Mouse (Mus musculus) intestine, postnatal 0 days (tissue): ENCODE measurements around the gene Sytl3. TPM values are rescaled to one million over a fixed set of nuclear protein-coding genes. Genes with fewer than 3 reads are reported as not detected.
"Not testable (repeated sequence)": the region's sequence is repeated elsewhere in the genome, so short reads cannot be mapped to it uniquely, and the experiment has no call there.

Source experiments
- ATAC-seq: fragments of 200-750 bp; cut with Nextera tagmentation; 2 replicates; pipeline ENCODE4 v1.8.0; 2017; ENCODE audit warnings: mild to moderate bottlenecking, moderate TSS enrichment, moderate library complexity
- H3K27ac ChIP-seq: fragments of 300-500 bp; sonication (generic); 2 replicates; pipeline ENCODE4 v1.5.1; 2014; ENCODE audit warnings: mild to moderate bottlenecking, low read depth, low read length, moderate library complexity
- H3K27me3 ChIP-seq: fragments of 300-500 bp; sonication (generic); replicated peaks from 2 replicates; pipeline ENCODE4 v1.6.1; 2014; ENCODE audit warnings: low read length, mixed read lengths; ENCODE audit not compliant: control insufficient read depth, insufficient read depth
- H3K36me3 ChIP-seq: fragments of 300-500 bp; sonication (generic); 2 replicates; pipeline ENCODE4 v1.6.1; 2014; ENCODE audit warnings: mild to moderate bottlenecking, moderate library complexity; ENCODE audit not compliant: control insufficient read depth, insufficient read depth
- H3K4me1 ChIP-seq: fragments of 300-500 bp; sonication (generic); replicated peaks from 2 replicates; pipeline ENCODE4 v1.6.1; 2014; ENCODE audit warnings: antibody characterized with exemption, low read length, mixed read lengths; ENCODE audit not compliant: control insufficient read depth, insufficient read depth
- H3K4me2 ChIP-seq: fragments of 300-500 bp; sonication (generic); replicated peaks from 2 replicates; pipeline ENCODE4 v1.6.1; 2014; ENCODE audit warnings: low read depth, mild to moderate bottlenecking, moderate library complexity
- H3K4me3 ChIP-seq: fragments of 300-500 bp; sonication (generic); 2 replicates; pipeline ENCODE4 v1.5.1; 2014; ENCODE audit warnings: low read depth, low read length
- H3K9ac ChIP-seq: fragments of 300-500 bp; sonication (generic); 2 replicates; pipeline ENCODE4 v1.6.1; 2014; ENCODE audit warnings: mild to moderate bottlenecking, low read depth, low read length
- H3K9me3 ChIP-seq: fragments of 300-500 bp; sonication (generic); 2 replicates; pipeline ENCODE4 v1.6.1; 2016; ENCODE audit warnings: mixed run types; ENCODE audit not compliant: control insufficient read depth
- CTCF ChIP-seq: sonication (generic); IDR thresholded peaks from 2 replicates; pipeline ENCODE4 v1.5.1; 2016; ENCODE audit warnings: low read depth, mild to moderate bottlenecking, control low read depth, antibody characterized with exemption, moderate library complexity
- WGBS: fragments of 180-500 bp; shearing (Covaris S2); extraction: QIAGEN DNeasy Blood & Tissue Kit; methylation state at CpG from one replicate; pipeline ENCODE4 v1.1.7; 2014; 5-methylcytosine and 5-hydroxymethylcytosine counted together
- polyA plus RNA-seq: library from polyadenylated mRNA; unstranded; fragments of >200 nt; fragmentation: Nextera tagmentation; extraction: Ambion mirVana; gene quantifications from 2 replicates; pipeline ENCODE4 v1.2.1, GENCODE M21; 2015

Sytl3 gene
- polyA plus RNA-seq, 1 experiment from 2014 or later: 11.0 TPM

DNA sequence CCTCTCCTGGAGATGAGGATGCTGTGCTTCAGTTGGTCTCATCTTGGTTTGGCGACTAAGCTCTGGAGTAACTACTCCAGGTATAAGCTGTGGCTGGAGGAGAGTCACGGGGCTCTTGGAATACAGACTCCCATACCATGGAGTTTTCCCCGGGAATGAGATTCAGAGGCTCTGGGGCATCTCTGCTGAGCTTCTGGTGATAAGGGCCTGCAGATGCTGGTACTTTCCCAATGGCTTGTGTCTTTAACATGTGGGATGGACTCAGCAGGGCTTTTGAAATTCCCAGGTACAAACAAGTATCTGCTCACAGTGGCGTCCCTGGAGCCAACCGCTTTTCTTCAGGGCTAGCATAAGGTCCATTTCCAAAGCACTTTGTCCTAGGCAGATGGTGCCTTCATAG, 48.5 kb downstream of the Sytl3 start:
- not testable (repeated sequence) for ATAC-seq, H3K4me2 ChIP-seq, H3K9me3 ChIP-seq, H3K4me1 ChIP-seq, H3K36me3 ChIP-seq, H3K4me3 ChIP-seq, H3K27ac ChIP-seq, H3K27me3 ChIP-seq, H3K9ac ChIP-seq
- WGBS: 92% methylated on average over 5 of the region's 5 CpGs

- not testable (repeated sequence) for ATAC-seq, H3K4me1 ChIP-seq, H3K27me3 ChIP-seq, H3K9ac ChIP-seq, H3K4me2 ChIP-seq, H3K9me3 ChIP-seq, H3K36me3 ChIP-seq, H3K27ac ChIP-seq, H3K4me3 ChIP-seq
- 67% methylated on average over 2 of the region's 2 CpGs for WGBS
Measured at GRCm38 (mm10) chr17:6708194-6708593, 49.3 kb downstream of the Sytl3 start.

DNA sequence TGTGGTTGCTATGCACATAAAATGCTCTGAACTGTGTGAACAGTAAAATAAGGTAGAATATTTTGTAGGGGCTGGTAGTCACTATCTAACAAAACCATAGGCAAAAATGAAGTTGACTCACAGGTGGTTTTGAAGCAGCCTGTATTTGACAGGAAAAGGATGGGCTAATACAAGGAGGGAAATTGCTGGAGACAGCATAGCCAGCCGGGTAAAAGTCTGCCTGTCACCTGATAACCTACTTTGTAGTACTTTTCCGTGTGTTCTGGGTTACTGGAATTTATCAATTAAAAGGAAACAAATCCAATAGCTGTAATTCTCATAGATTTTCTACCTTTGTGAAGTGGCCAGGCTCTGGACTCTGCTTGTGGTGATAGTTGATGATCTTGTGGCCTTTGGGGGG, 54.6 kb downstream of the Sytl3 start:
- H3K4me3 ChIP-seq, H3K9ac ChIP-seq, H3K27me3 ChIP-seq, H3K9me3 ChIP-seq, H3K4me2 ChIP-seq, H3K4me1 ChIP-seq, H3K36me3 ChIP-seq: not testable (repeated sequence)
- ATAC-seq: peak; percentile 56; the same call in 1 of the 2 replicates
- peak overlapping the region; percentile 64; the same call in 1 of the 2 replicates for H3K27ac ChIP-seq
- 19% methylated on average over 2 of the region's 2 CpGs for WGBS

GRCm38 (mm10) chr17:6713944-6714343, 55.1 kb downstream of the Sytl3 start:
- H3K4me1 ChIP-seq, H3K4me2 ChIP-seq, H3K36me3 ChIP-seq, H3K9ac ChIP-seq, H3K27me3 ChIP-seq, H3K4me3 ChIP-seq, H3K9me3 ChIP-seq: not testable (repeated sequence)
- peak overlapping the region; percentile 64; the same call in 1 of the 2 replicates for H3K27ac ChIP-seq
- peak; percentile 73 for ATAC-seq
- 64% methylated on average over 7 of the region's 8 CpGs for WGBS

GRCm38 (mm10) chr17:6727996-6728610, 69.2 kb downstream of the Sytl3 start:
- H3K27ac ChIP-seq: peak overlapping the region; percentile 89
- WGBS: 50% methylated on average over 12 of the region's 12 CpGs
- ATAC-seq: peak; percentile 95
- no peak overlapping the region; the same call in 1 of the 2 replicates for H3K4me2 ChIP-seq
- no peak overlapping the region for H3K9ac ChIP-seq
- H3K4me1 ChIP-seq: 0 out of 2 replicates have a peak, but pooled peaks cover 2% of the 10 kb centered on the region
- no peak for TF ChIP-seq CTCF
- H3K27me3 ChIP-seq: no peaks in the 10 kb centered on the region
- H3K36me3 ChIP-seq: no peaks in the 10 kb centered on the region
- no peaks in the 10 kb centered on the region for H3K9me3 ChIP-seq
- H3K4me3 ChIP-seq: no peak overlapping the region

DNA sequence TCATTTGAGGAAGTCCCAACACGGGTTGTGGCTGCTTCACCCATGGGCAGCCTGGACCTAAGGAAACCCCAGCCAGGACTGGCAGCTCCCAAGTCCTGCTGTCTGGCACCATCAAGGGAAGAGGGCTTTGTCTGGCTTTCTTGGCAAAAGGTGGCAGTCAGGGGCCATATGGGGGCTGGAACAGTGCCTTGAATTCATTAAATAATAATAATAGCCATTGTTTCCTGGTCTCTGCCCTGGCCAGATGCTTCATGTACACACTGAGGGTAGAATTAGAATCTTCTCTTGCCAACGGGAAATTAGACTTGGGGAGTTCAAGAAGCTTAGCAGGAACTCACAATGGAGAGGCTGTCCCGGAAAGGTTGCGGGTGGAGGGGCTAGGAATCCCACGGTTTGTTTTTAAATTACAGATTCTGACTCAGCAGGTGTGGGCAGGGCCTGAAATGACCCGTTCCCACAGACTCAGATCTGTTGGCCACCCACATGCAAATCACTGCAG, 70.4 kb downstream of the Sytl3 start:
- 0 out of 2 replicates have a peak, but pooled peaks cover 2% of the 10 kb centered on the region for H3K4me1 ChIP-seq
- 20% methylated on average over 6 of the region's 6 CpGs for WGBS
- no peaks in the 10 kb centered on the region for H3K9me3 ChIP-seq
- no peak overlapping the region for H3K4me3 ChIP-seq
- H3K27ac ChIP-seq: peak overlapping the region; percentile 89
- no peak overlapping the region for H3K4me2 ChIP-seq
- no peak for TF ChIP-seq CTCF
- no peak overlapping the region for H3K9ac ChIP-seq
- no peak for ATAC-seq
- no peaks in the 10 kb centered on the region for H3K36me3 ChIP-seq
- H3K27me3 ChIP-seq: no peaks in the 10 kb centered on the region
